Mouse (Mus musculus) forebrain, embryonic 12.5 days (tissue): ENCODE measurements at regions not wholly inside any gene's neighbourhood (a gene's known extent, or its start where the extent isn't known, plus 50 kb on each side); places are given as distances from the start of the nearest gene placed in this dataset.

Experiments used
- ATAC-seq: fragments of 200-750 bp; cut with Nextera tagmentation; 2 replicates; pipeline ENCODE4 v1.8.0; 2017; ENCODE audit warnings: moderate TSS enrichment; ENCODE audit not compliant: low FRiP score
- H3K27ac ChIP-seq: fragments of 300-500 bp; sonication (generic); 2 replicates; pipeline ENCODE4 v1.5.1; 2016; ENCODE audit warnings: mild to moderate bottlenecking
- H3K27me3 ChIP-seq: fragments of 300-500 bp; sonication (generic); 2 replicates; pipeline ENCODE4 v1.6.1; 2016; ENCODE audit warnings: mild to moderate bottlenecking
- H3K36me3 ChIP-seq: fragments of 300-500 bp; sonication (generic); replicated peaks from 2 replicates; pipeline ENCODE4 v1.6.1; 2016; ENCODE audit warnings: mild to moderate bottlenecking
- H3K4me1 ChIP-seq: fragments of 300-500 bp; sonication (generic); 2 replicates; pipeline ENCODE4 v1.6.1; 2016
- H3K4me2 ChIP-seq: fragments of 300-500 bp; sonication (generic); 2 replicates; pipeline ENCODE4 v1.6.1; 2016; ENCODE audit warnings: mild to moderate bottlenecking, moderate library complexity
- H3K4me3 ChIP-seq: fragments of 300-500 bp; sonication (generic); replicated peaks from 2 replicates; pipeline ENCODE4 v1.5.1; 2016; ENCODE audit warnings: mild to moderate bottlenecking
- H3K9ac ChIP-seq: fragments of 300-500 bp; sonication (generic); 2 replicates; pipeline ENCODE4 v1.6.1; 2016; ENCODE audit warnings: mild to moderate bottlenecking
- H3K9me3 ChIP-seq: fragments of 300-500 bp; sonication (generic); 2 replicates; pipeline ENCODE4 v1.6.1; 2016
- WGBS: fragments of 180-500 bp; shearing (Covaris S2); methylation state at CpG from one replicate; pipeline ENCODE4 v1.1.7; 2016; 5-methylcytosine and 5-hydroxymethylcytosine counted together

DNA sequence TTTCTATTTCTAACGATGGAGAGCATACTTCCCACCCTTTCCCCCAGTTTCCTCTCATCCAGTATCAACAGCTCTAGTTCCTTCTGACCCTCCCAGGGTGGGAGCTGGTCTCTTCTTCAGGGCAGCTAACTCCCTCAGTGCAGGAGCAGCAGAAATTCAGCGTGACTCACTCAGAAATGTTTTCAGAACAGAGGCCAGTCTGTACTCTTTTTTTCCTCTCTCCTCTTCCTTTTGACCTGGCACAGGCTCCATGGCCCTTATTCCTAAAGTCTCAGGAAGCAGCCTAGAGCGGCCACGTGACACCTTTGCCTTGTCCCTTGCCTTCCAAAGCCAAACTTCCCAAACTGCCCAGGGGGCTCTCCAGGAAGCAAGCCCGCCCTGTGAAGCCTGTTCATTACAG, 55.4 kb downstream of the Pja1 start:
- 59% methylated on average over 5 of the region's 5 CpGs for WGBS

DNA sequence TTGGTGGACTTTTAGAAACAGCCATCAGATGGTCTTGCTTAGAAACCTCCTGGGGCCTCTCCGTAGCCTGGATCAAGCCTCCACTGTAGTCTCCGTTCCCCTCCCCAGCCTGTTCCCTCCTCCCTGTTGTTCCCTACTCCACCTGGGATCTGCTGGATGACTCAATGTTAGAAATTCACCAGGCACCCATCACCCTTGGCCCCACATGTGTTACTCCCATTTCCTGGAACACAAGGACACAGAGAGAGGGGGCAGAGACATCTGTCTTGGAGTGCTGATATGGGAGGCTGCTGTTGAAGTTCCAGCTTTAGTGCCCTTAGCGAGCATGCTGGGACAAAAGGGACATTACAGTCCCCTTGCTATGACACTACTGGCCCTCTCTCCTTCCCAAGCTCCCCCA, 60.1 kb downstream of the Pja1 start:
- WGBS: 85% methylated on average over 3 of the region's 3 CpGs

More for the DNA sequence above, 55.4 kb downstream of the Pja1 start:
- no peak for ATAC-seq
- Histone ChIP-seq H3K36me3 (no peaks in the 10 kb centered on the region), H3K4me3 (no peak overlapping the region), H3K27me3 (peaks cover 74% of the 10 kb centered on the region), H3K4me2 (no peak overlapping the region), H3K9me3 (no peaks in the 10 kb centered on the region), H3K4me1 (0 out of 2 replicates have a peak, but pooled peaks cover 4% of the 10 kb centered on the region), H3K27ac (no peak overlapping the region), H3K9ac (no peak overlapping the region)

GRCm38 (mm10) chrX:99409858-99410257, 61.2 kb downstream of the Pja1 start:
- Histone ChIP-seq H3K27ac (no peak overlapping the region), H3K9ac (no peak overlapping the region), H3K9me3 (no peaks in the 10 kb centered on the region), H3K4me2 (no peak overlapping the region), H3K27me3 (peaks cover 71% of the 10 kb centered on the region), H3K36me3 (no peaks in the 10 kb centered on the region), H3K4me3 (no peak overlapping the region), H3K4me1 (peaks cover 7% of the 10 kb centered on the region; the same call in 1 of the 2 replicates)
- WGBS: 72% methylated on average over 10 of the region's 10 CpGs
- no peak for ATAC-seq

More for the DNA sequence above, 60.1 kb downstream of the Pja1 start:
- Histone ChIP-seq H3K4me3 (no peak overlapping the region), H3K9me3 (no peaks in the 10 kb centered on the region), H3K4me1 (peaks cover 6% of the 10 kb centered on the region; the same call in 1 of the 2 replicates), H3K36me3 (no peaks in the 10 kb centered on the region), H3K27ac (no peak overlapping the region), H3K9ac (no peak overlapping the region), H3K27me3 (peaks cover 72% of the 10 kb centered on the region), H3K4me2 (no peak overlapping the region)
- no peak for ATAC-seq

DNA sequence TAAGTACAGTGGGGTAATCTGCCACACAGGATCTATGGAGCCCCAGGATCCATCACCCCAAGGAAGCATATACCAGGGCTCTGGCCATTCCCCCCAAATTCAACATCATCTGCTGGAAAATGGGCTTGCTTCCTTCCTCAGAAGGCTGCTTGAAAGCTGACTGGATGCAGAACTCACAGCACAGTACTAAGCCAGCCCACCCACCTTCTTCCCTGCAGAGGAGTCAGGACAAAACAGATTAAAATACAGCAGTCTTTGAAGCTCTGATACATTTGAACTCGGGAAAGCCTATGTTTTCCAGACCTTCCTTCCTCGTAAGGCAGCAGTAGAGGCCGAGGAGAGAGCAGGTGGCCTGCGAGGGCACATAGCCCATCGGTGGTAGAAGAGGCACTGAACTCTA, 61.7 kb downstream of the Pja1 start:
- no peak overlapping the region for H3K9ac ChIP-seq
- no peak overlapping the region for H3K4me2 ChIP-seq
- H3K27ac ChIP-seq: no peak overlapping the region
- WGBS: 81% methylated on average over 5 of the region's 5 CpGs
- H3K36me3 ChIP-seq: no peaks in the 10 kb centered on the region
- no peaks in the 10 kb centered on the region for H3K9me3 ChIP-seq
- H3K4me1 ChIP-seq: peaks cover 7% of the 10 kb centered on the region; the same call in 1 of the 2 replicates
- peaks cover 73% of the 10 kb centered on the region for H3K27me3 ChIP-seq
- no peak overlapping the region for H3K4me3 ChIP-seq
- no peak for ATAC-seq

GRCm38 (mm10) chrX:99408804-99409203, 62.3 kb downstream of the Pja1 start:
- no peak overlapping the region for H3K9ac ChIP-seq
- no peak for ATAC-seq
- no peaks in the 10 kb centered on the region for H3K9me3 ChIP-seq
- peaks cover 8% of the 10 kb centered on the region; the same call in 1 of the 2 replicates for H3K4me1 ChIP-seq
- H3K4me2 ChIP-seq: no peak overlapping the region
- no peak overlapping the region for H3K4me3 ChIP-seq
- H3K36me3 ChIP-seq: no peaks in the 10 kb centered on the region
- no peak overlapping the region for H3K27ac ChIP-seq
- peaks cover 75% of the 10 kb centered on the region for H3K27me3 ChIP-seq
- WGBS: 61% methylated on average over 6 of the region's 6 CpGs

DNA sequence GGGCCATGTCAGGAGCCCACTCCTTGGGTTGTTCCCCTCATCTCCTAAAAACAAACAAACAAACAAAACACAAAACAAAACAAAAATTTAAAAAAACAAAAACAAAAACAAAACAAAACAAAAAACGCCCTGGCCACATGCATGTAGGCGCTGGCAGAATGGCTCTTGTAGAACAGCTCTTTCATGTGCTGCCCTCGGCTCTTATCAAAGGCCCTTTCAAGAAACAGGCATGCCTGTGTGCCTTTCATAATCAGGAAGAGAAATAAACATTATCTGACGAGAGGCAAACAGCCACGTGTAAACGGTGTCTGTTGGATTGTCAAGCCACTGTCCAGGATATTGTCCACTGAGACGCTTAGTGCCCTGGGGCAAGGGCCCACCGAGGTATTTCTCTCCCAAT, 65.2 kb downstream of the Pja1 start:
- Histone ChIP-seq H3K27ac (no peak overlapping the region), H3K4me3 (no peak overlapping the region), H3K27me3 (peaks cover 65% of the 10 kb centered on the region), H3K4me1 (peaks cover 5% of the 10 kb centered on the region; the same call in 1 of the 2 replicates), H3K36me3 (no peaks in the 10 kb centered on the region), H3K9me3 (no peaks in the 10 kb centered on the region), H3K4me2 (no peak overlapping the region), H3K9ac (no peak overlapping the region)
- ATAC-seq: no peak
- 54% methylated on average over 8 of the region's 8 CpGs for WGBS

DNA sequence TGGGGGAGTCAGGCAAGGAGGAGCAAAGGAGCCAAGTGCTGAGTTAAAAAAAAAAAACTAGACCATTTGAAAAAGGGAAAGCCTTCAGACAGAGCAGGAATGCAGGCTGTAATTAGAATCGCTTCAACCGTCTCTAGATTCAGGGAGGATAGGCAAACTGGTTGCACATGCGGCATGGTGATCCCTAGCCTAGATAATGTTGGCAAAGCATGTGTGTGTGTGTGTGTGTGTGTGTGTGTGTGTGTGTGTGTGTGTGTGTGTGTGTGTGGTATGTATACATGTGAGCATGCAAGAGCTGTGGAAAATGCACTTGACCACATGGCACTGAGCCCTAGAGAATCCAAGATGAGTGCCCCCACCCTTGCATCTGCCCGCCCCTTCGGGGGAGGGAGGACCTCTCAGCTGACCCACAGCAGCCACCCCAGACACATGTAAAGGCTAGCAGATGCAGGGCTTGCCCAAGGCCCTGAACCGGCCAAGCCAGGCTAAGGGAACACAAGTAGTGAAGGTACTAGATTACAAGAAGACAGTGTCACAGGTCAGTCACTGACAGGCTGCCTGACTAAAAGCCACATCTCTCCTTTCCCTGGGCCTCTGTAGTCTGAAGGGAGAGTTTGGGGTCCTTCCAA, 67.4 kb downstream of the Pja1 start:
- Histone ChIP-seq H3K27ac (no peak overlapping the region), H3K4me2 (no peak overlapping the region), H3K9ac (no peak overlapping the region), H3K36me3 (no peaks in the 10 kb centered on the region), H3K27me3 (peaks cover 66% of the 10 kb centered on the region), H3K9me3 (no peaks in the 10 kb centered on the region), H3K4me1 (peaks cover 5% of the 10 kb centered on the region; the same call in 1 of the 2 replicates), H3K4me3 (no peak overlapping the region)
- ATAC-seq: no peak
- 71% methylated on average over 6 of the region's 6 CpGs for WGBS

GRCm38 (mm10) chrX:99402841-99403520, 68.1 kb downstream of the Pja1 start:
- WGBS: 55% methylated on average over 9 of the region's 9 CpGs
- Histone ChIP-seq H3K9ac (no peak overlapping the region), H3K4me1 (peaks cover 5% of the 10 kb centered on the region; the same call in 1 of the 2 replicates), H3K27ac (no peak overlapping the region), H3K36me3 (no peaks in the 10 kb centered on the region), H3K9me3 (no peaks in the 10 kb centered on the region), H3K4me2 (no peak overlapping the region), H3K4me3 (no peak overlapping the region), H3K27me3 (peaks cover 67% of the 10 kb centered on the region)
- ATAC-seq: no peak

DNA sequence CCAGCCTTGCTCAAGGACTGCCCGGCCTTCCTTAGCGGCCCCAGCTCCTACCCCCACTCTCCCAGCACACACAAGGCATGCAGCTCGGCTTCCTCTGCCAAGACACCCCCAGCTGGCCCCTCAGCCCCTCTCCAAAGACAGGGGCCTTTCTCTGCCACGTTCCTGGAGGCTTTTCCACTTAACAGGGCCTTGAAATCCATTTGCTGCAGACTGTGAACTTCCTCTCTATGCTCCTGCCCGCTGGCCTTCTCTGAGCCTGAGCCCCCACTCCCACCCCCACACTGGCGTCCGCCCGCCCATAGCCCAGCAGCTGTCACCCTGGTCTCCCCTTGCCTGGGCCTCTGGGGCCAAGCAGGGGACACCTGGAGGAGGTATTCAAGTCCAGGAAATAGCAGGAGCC, 73.7 kb downstream of the Pja1 start:
- Histone ChIP-seq H3K4me3 (no peak overlapping the region), H3K27me3 (peaks cover 82% of the 10 kb centered on the region), H3K9ac (no peak overlapping the region), H3K27ac (no peak overlapping the region), H3K36me3 (no peaks in the 10 kb centered on the region), H3K4me1 (peaks cover 5% of the 10 kb centered on the region; the same call in 1 of the 2 replicates), H3K4me2 (no peak overlapping the region), H3K9me3 (no peaks in the 10 kb centered on the region)
- 61% methylated on average over 8 of the region's 8 CpGs for WGBS
- ATAC-seq: no peak

DNA sequence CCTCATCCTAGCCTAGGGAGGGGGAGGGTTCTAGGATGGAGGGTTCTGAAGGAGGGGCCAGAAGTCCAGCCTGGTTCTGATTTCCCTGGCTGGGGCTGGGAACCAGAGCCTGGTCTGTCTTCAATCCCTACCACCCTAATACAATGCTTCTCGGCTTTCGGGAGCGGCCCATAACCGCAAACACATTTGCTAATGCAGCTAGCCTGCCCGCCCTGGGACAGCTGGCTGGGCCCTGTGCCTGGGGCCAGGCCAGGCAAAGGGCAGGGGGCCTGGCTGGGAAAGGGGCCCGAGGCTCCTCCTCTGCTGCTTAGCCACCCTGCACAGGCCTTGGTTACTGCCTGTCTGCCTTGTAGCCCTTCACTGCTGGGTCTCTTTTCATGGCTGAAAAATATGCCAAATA, 74.9 kb downstream of the Pja1 start:
- H3K9me3 ChIP-seq: no peaks in the 10 kb centered on the region
- no peak overlapping the region for H3K4me3 ChIP-seq
- peaks cover 5% of the 10 kb centered on the region; the same call in 1 of the 2 replicates for H3K4me1 ChIP-seq
- no peak for ATAC-seq
- no peak overlapping the region for H3K27ac ChIP-seq
- WGBS: 77% methylated on average over 6 of the region's 6 CpGs
- peaks cover 87% of the 10 kb centered on the region for H3K27me3 ChIP-seq
- H3K4me2 ChIP-seq: no peak overlapping the region
- H3K9ac ChIP-seq: no peak overlapping the region
- no peaks in the 10 kb centered on the region for H3K36me3 ChIP-seq

DNA sequence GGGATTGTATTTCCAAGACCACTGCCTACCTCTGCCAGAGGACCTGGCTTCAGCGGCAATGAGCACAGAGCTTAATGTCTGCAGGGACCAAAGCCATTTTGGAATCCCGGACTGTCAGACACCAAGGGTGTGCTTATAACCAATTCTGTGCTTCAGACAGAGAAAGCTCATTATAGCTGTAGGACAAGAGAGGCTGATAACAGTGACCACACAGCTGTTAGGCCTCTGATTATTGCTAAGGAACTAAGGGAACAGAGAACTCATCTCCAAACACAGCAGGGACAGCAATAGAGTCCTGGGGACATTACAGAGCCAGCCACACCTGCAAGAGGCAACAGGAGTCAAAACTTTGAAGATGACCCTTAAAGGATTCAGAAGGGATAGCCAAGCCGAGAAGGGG, 76.0 kb downstream of the Pja1 start:
- Histone ChIP-seq H3K27me3 (peaks cover 94% of the 10 kb centered on the region), H3K27ac (no peak overlapping the region), H3K4me2 (no peak overlapping the region), H3K4me3 (no peak overlapping the region), H3K36me3 (no peaks in the 10 kb centered on the region), H3K4me1 (peaks cover 5% of the 10 kb centered on the region; the same call in 1 of the 2 replicates), H3K9me3 (no peaks in the 10 kb centered on the region), H3K9ac (no peak overlapping the region)
- ATAC-seq: no peak
- 85% methylated on average over 3 of the region's 3 CpGs for WGBS

- Histone ChIP-seq H3K4me1 (no peaks in the 10 kb centered on the region; the same call in 1 of the 2 replicates), H3K4me3 (no peak overlapping the region), H3K9me3 (no peaks in the 10 kb centered on the region), H3K9ac (no peak overlapping the region), H3K36me3 (no peaks in the 10 kb centered on the region), H3K4me2 (no peak overlapping the region), H3K27me3 (peaks cover 83% of the 10 kb centered on the region), H3K27ac (no peak overlapping the region)
- 52% methylated on average over 6 of the region's 6 CpGs for WGBS
- ATAC-seq: no peak
These were observed 79.4 kb downstream of the Pja1 start for GRCm38 (mm10) chrX:99391628-99392027.

- H3K27ac ChIP-seq: no peak overlapping the region
- WGBS: 35% methylated on average over 2 of the region's 2 CpGs
- ATAC-seq: no peak
- no peak overlapping the region for H3K4me2 ChIP-seq
- no peak overlapping the region for H3K4me3 ChIP-seq
- H3K36me3 ChIP-seq: no peaks in the 10 kb centered on the region
- H3K9me3 ChIP-seq: no peaks in the 10 kb centered on the region
- no peaks in the 10 kb centered on the region; the same call in 1 of the 2 replicates for H3K4me1 ChIP-seq
- no peak overlapping the region for H3K9ac ChIP-seq
- H3K27me3 ChIP-seq: peaks cover 78% of the 10 kb centered on the region
These were observed 80.6 kb downstream of the Pja1 start for GRCm38 (mm10) chrX:99390462-99390838.
